Mouse (Mus musculus): ENCODE measurements around the gene Ppp1r15b. TPM values are rescaled to one million over a fixed set of nuclear protein-coding genes. Genes with fewer than 3 reads are reported as not detected.

The Ppp1r15b gene
- polyA plus RNA-seq, 1 experiment = 44.4 TPM

DNA sequence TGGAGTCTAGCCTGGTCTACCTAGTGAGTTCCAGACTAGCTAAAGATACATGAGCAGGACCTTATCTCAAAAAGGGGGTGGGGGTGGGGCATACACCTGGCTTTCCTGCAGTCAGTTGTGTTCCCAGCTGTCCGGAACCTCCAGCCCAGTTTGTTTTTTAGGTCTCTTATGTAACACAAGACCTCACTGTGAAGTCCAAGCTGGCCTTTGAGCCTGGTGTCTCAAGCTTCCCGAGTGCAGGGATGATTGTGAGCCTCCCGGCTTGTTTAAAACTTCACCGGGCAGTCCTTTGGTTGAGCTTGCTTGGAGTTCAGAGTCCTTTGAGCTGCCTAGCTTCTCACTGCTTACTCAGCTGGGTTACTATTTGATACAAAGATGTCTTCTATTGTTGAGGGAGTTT lies 3.1 kb downstream of the Ppp1r15b start:
- TF ChIP-seq GATA1 (IDR thresholded peaks at IDR 0.05; ENCODE audit: low read length) = no peak

DNA sequence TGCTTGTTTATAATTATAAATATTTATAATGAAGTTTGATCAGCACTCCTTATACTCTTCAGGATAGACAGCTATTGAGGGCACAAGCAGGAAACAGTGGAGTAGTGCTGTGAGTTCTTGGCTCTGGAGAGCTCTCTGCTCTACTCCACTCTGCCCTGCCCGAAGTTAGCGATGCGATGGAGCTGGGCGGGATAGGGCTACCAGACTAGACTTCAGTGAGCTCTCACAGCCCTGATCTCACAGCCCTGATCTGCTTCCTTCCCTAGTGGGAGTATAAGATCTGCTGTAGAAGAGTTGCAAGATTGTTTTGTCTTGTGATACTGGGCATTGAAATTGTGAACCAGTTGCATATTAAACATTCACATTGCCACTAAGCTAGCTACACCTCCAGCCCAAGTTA lies 3.9 kb downstream of the Ppp1r15b start:
- TF ChIP-seq GATA1 (IDR thresholded peaks at IDR 0.05; ENCODE audit: low read length) = no peak

DNA sequence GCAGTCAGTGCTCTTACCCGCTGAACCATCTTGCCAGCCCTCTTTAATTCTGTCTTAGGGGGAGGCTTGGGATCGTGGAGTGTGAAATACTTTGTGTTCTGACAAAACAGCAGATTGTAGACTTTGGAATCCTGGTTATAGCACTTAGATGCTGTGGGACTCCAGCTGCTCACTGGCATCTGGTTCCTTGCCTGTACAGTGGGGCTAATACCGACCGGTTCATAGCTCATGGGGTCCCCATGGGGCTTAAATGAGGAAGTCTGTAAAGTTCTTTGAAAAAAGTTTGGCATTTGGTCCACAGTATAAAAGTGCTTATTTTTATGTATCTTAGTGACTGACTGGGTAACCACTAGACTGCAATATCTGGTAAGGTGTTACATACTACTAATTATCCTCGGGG lies 4.9 kb downstream of the Ppp1r15b start:
- TF ChIP-seq GATA1 (IDR thresholded peaks at IDR 0.05; ENCODE audit: low read length) = no peak

DNA sequence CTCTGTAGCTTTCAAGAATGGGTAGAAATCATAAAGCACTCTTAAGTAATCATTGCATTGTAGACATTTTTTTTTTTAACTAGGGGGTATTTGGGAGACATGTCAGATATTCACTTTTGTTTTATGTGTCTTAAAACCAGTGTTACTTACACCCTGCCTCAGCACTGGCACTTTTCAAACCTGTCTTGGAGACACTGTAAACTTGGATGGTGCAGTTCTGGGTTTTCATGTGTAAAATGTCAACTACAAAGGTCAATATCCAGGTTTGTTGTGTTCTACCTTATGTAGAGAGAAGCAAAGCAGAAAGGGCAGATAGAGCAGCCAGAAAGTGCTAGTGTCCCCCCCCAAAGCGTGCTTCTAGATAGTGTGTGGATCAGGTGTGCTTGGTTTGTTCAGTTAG lies 7.5 kb downstream of the Ppp1r15b start:
- no peak for TF ChIP-seq GATA1 (IDR thresholded peaks at IDR 0.05; ENCODE audit: low read length)

DNA sequence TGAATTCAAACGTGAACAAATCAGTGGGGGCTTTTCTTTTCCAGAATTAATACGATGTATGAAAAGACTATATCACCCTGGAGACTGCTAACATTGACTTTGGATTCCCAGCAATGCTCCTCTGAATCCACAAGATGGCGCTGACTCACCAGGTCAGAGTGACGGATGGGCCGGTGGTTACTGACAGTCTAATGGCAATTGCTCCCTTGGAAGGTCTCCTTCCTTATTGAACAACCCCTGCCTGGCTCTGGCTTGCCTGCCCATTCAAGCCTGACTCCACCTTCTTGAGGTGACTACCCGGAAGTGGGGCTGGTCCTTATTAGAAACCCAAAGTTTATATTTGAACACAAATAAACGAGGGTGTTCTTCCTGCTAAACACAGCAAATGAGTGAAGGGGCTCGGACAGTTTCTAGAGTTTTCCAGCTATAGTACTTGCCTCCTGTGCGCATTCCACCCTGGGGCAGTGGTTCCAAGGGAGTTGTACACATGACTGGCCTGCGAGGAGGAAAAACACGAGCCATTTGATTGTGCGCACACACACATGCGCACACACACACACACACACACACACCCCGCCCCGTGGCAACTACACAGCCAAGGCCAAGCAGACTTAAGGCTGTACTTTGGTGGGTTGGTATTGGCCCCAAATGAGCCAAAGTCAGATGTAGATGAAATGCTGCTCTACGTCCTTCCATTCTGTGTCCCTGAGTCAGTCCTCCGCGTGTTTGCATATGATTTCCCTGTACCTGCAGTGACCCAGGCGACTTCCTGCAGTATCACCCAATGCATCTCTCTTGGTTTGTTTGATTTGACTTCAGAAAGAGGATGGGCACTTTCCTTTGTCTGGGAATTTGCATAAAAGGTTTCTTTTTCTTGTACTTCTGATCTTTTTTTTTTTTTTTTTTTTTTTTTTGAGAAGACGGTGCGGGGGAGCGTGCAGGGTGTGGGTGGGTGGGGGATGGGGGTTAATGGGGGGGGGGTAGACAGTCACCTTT lies 15.4 kb downstream of the Ppp1r15b start:
- TF ChIP-seq GATA1 (IDR thresholded peaks at IDR 0.05; ENCODE audit: low read length) = no peak

- no peak for TF ChIP-seq GATA1 (IDR thresholded peaks at IDR 0.05; ENCODE audit: low read length)
These were observed 16.4 kb downstream of the Ppp1r15b start for GRCm38 (mm10) chr1:133147324-133147723.

DNA sequence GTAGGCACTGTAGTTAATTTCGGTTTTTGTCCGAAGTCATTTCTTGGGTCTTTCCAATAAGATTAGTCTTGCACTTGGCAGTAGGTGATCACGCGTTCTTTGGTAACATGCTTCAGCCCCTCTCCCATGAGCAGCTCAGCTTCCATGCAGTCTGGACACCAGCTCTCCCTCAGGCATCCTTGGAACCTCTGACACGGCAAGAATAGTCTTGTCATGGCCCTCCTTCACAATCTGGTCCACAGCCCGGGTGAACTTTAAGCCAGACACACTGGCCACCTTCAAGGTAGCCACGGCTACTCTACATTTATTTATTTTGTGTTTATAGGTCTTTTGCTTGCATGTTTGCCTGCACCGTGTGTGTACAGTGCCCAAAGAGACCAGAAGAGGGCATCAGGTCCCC lies 17.2 kb downstream of the Ppp1r15b start:
- TF ChIP-seq GATA1 (IDR thresholded peaks at IDR 0.05; ENCODE audit: low read length) = no peak

DNA sequence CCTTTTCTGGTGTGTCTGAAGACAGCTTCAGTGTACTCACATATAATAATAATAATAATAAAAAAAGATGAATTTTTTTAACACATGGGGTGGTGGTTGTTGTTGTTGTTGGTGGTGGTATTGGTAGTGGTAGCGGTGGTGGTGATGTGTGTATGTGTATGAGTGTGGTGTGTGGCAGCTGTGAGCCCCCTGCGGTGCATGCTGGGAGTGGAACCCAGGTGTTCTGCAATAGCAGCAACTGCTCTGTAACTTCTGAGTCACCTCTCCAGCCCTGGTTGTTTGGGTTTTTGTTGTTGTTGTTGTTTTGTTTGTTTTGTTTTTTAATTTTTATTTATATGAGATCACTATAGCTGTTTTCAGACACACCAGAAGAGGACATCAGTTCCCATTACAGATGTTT lies 19.6 kb downstream of the Ppp1r15b start:
- TF ChIP-seq GATA1 (IDR thresholded peaks at IDR 0.05; ENCODE audit: low read length) = no peak

GRCm38 (mm10) chr1:133152213-133152612 lies 21.3 kb downstream of the Ppp1r15b start:
- TF ChIP-seq GATA1 (IDR thresholded peaks at IDR 0.05; ENCODE audit: low read length) = no peak

- TF ChIP-seq GATA1 (IDR thresholded peaks at IDR 0.05; ENCODE audit: low read length) = no peak
These were observed 24.3 kb downstream of the Ppp1r15b start for GRCm38 (mm10) chr1:133155270-133155669.

GRCm38 (mm10) chr1:133159128-133159564 lies 28.2 kb downstream of the Ppp1r15b start:
- TF ChIP-seq GATA1 (IDR thresholded peaks at IDR 0.05; ENCODE audit: low read length) = no peak

GRCm38 (mm10) chr1:133161559-133161958 lies 30.6 kb downstream of the Ppp1r15b start:
- no peak for TF ChIP-seq GATA1 (IDR thresholded peaks at IDR 0.05; ENCODE audit: low read length)

DNA sequence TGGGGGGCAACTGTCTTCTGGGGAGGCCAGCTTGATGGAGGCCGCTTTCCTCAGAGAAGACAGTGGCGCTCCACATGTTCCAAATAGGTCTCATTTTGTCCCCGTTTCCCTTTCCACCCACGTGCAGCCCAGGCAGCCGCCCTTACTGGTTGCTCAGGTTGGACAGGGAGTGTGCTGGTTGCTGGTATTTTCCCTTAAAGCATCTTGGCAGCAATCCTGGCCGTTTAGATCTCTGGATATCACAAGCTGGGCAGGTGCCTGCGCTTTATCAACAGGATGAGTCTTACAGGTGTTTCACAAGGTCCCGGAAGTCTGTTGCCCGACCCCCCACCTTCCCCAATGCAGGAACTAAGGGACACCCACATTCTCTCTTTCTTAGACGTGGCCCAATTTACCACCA lies 31.1 kb downstream of the Ppp1r15b start:
- no peak for TF ChIP-seq GATA1 (IDR thresholded peaks at IDR 0.05; ENCODE audit: low read length)

DNA sequence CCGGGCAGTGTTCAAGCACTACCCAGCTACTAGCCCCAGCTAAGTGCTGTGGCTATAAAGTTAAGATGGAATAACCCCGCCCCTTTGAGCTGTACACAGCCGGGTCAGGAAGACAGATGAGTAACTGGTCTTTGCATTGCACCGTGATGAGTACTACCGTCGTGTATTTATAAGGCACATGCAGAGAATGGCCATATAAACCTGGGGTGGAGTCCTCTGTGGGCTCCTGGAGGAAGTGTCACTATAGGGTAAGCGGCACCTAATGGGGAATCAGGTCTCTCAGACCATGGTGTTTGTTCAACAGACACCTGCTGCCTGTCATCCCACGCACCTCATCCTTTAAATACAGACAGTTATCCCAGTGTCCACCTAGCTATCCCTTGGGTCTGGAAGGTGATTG lies 32.0 kb downstream of the Ppp1r15b start:
- no peak for TF ChIP-seq GATA1 (IDR thresholded peaks at IDR 0.05; ENCODE audit: low read length)

DNA sequence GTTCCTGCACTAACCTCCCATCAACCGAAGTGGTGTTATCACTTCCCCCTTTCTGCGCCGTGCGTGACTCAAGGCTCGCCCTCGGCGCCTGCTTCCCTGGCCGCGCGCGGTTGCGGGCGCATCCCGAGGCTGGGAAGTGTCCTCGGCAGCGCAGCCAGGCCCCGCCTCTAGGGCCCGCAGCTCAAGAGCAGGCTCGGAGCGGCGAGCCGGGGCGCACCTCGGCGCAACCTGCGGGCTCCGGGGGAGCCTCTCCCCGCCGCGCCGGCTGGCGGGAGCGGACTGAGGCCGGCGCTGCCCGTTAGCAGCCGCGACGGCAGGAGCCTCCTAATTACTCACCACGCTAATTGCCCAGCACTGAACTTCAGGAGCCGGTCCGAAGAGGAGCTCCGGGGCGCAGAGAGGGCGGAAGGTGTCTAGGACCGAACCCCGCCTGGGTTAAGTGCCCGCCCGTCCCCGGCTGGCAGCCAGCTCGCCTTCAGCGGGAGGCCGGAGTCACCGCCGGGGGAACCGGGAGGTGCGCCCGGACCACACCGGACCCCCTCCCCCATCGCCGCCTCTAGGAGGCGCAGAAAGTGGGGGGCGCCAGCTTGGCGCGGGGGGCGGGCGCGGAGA lies 33.0 kb downstream of the Ppp1r15b start, which contains the start of gene Plekha6:
Gene Plekha6, plus strand, starts transcription at position 391 of the 612 bp plus-strand sequence.
- no peak for TF ChIP-seq GATA1 (IDR thresholded peaks at IDR 0.05; ENCODE audit: low read length)

DNA sequence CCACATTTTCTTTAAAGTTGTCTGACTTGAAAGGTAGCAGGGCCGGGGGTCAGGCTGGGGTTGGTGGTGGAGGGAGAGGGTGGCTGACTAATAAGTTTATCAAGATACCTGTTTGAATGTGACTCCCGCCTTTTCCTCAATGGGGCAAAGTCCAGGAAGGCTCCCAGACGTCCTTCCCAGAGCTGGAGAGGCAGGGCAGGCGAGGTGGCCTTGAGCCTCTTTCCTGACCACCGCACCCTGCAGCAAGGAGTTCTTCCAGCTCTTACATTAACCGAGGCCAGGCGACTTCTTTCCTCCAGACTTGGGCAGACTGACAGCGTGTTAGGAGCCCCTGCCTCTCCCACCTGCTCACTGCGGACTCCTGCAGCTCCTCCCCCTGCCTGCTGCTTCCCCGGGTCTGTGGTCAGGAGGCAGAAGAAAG lies 33.7 kb downstream of the Ppp1r15b start:
- TF ChIP-seq GATA1 (IDR thresholded peaks at IDR 0.05; ENCODE audit: low read length) = no peak
